Mouse (Mus musculus) brain, embryonic 14.5 days (tissue): Measurements from ENCODE around the gene Otx2.

Source experiments
- CTCF ChIP-seq: fragments of 200-500 bp; IDR thresholded peaks from 2 replicates; pipeline ENCODE4 v1.5.1; 2012; ENCODE audit warnings: inconsistent platforms, mild to moderate bottlenecking, moderate library complexity, borderline replicate concordance; ENCODE audit not compliant: insufficient read depth, insufficient read length; ENCODE audit errors: extremely low read depth
- POLR2A ChIP-seq: fragments of 200-500 bp; IDR thresholded peaks from 2 replicates; pipeline ENCODE4 v1.6.1; 2012; ENCODE audit warnings: mild to moderate bottlenecking, inconsistent platforms, borderline replicate concordance; ENCODE audit not compliant: poor library complexity, insufficient read depth, insufficient read length, severe bottlenecking; ENCODE audit errors: extremely low read depth

- no peak for TF ChIP-seq POLR2A
- no peak for TF ChIP-seq CTCF
Measured at GRCm38 (mm10) chr14:48717632-48718279, 44.1 kb upstream of the Otx2 start.
